Mouse (Mus musculus) kidney, embryonic 14.5 days (tissue): ENCODE measurements at regions not wholly inside any gene's neighbourhood (a gene's known extent, or its start where the extent isn't known, plus 50 kb on each side); places are given as distances from the start of the nearest gene placed in this dataset.

Experiments
- ATAC-seq: fragments of 200-750 bp; cut with Nextera tagmentation; 2 replicates; pipeline ENCODE4 v1.8.0; 2017; ENCODE audit warnings: moderate number of reproducible peaks, mild to moderate bottlenecking, moderate TSS enrichment, moderate library complexity; ENCODE audit not compliant: low FRiP score, low TSS enrichment
- H3K27ac ChIP-seq: fragments of 300-500 bp; sonication (generic); 2 replicates; pipeline ENCODE4 v1.5.1; 2014; ENCODE audit warnings: low read depth, mild to moderate bottlenecking, low read length, moderate library complexity, mixed read lengths
- H3K27me3 ChIP-seq: fragments of 300-500 bp; sonication (generic); 2 replicates; pipeline ENCODE4 v1.6.1; 2014; ENCODE audit warnings: mild to moderate bottlenecking, low read length; ENCODE audit not compliant: control insufficient read depth, insufficient read depth
- H3K36me3 ChIP-seq: fragments of 300-500 bp; sonication (generic); 2 replicates; pipeline ENCODE4 v1.6.1; 2014; ENCODE audit warnings: low read length, mixed read lengths; ENCODE audit not compliant: control insufficient read depth, insufficient read depth
- H3K4me1 ChIP-seq: fragments of 300-500 bp; sonication (generic); 2 replicates; pipeline ENCODE4 v1.6.1; 2014; ENCODE audit warnings: low read length, mixed read lengths; ENCODE audit not compliant: control insufficient read depth, insufficient read depth
- H3K4me2 ChIP-seq: fragments of 300-500 bp; sonication (generic); replicated peaks from 2 replicates; pipeline ENCODE4 v1.6.1; 2014; ENCODE audit warnings: low read depth, mild to moderate bottlenecking, low read length
- H3K4me3 ChIP-seq: fragments of 300-500 bp; sonication (generic); 2 replicates; pipeline ENCODE4 v1.5.1; 2014; ENCODE audit warnings: mild to moderate bottlenecking, low read length
- H3K9ac ChIP-seq: fragments of 300-500 bp; sonication (generic); 2 replicates; pipeline ENCODE4 v1.6.1; 2014; ENCODE audit warnings: low read depth, mild to moderate bottlenecking, low read length, moderate library complexity
- H3K9me3 ChIP-seq: fragments of 300-500 bp; sonication (generic); 2 replicates; pipeline ENCODE4 v1.6.1; 2016; ENCODE audit warnings: low read length; ENCODE audit not compliant: control insufficient read depth
- WGBS: fragments of 180-500 bp; shearing (Covaris S2); extraction: QIAGEN DNeasy Blood & Tissue Kit; methylation state at CpG from one replicate; pipeline ENCODE4 v1.1.7; 2014; 5-methylcytosine and 5-hydroxymethylcytosine counted together

DNA sequence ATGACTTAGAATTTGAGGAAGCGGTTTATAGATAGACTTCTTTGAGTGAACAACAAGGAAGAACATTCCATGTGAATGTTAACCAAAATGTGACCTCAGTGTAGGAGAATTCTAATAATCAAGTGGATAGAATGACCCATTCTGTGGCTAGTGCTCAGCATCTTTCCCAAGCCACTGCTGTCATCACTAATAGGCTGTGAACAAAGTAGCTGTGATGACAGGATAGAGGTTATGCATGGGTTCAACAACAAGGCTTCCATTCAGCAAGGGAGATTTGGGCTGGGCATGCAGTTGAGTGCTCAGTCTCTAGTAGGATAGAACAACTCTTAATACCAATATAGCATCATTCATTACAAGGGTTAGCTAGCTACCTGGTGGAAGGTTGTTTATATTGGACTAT is 483.0 kb upstream of the Pappa start:
- 83% methylated on average over 1 of the region's 1 CpGs for WGBS
- Histone ChIP-seq H3K4me2 (no peak overlapping the region), H3K9ac (no peak overlapping the region), H3K4me3 (no peak overlapping the region), H3K9me3 (no peaks in the 10 kb centered on the region), H3K27me3 (no peaks in the 10 kb centered on the region), H3K36me3 (no peaks in the 10 kb centered on the region), H3K4me1 (no peaks in the 10 kb centered on the region), H3K27ac (no peak overlapping the region)
- ATAC-seq = no peak

- ATAC-seq = no peak
- H3K4me3 ChIP-seq = no peak overlapping the region
- no peak overlapping the region for H3K27ac ChIP-seq
- H3K27me3 ChIP-seq = no peaks in the 10 kb centered on the region
- no peaks in the 10 kb centered on the region for H3K4me1 ChIP-seq
- 80% methylated on average over 2 of the region's 2 CpGs for WGBS
- H3K9ac ChIP-seq = no peak overlapping the region
- no peak overlapping the region for H3K4me2 ChIP-seq
- no peaks in the 10 kb centered on the region for H3K36me3 ChIP-seq
- no peaks in the 10 kb centered on the region for H3K9me3 ChIP-seq
Measured at GRCm38 (mm10) chr4:64645141-64645540, 478.8 kb upstream of the Pappa start.

- no peak for ATAC-seq
- Histone ChIP-seq H3K9me3 (no peaks in the 10 kb centered on the region), H3K4me1 (no peaks in the 10 kb centered on the region), H3K4me3 (no peak overlapping the region), H3K36me3 (no peaks in the 10 kb centered on the region), H3K27ac (no peak overlapping the region), H3K27me3 (no peaks in the 10 kb centered on the region), H3K9ac (no peak overlapping the region), H3K4me2 (no peak overlapping the region)
- WGBS = 85% methylated on average over 3 of the region's 3 CpGs
Measured at GRCm38 (mm10) chr4:64654157-64654556, 469.8 kb upstream of the Pappa start.

- ATAC-seq = no peak
Measured at GRCm38 (mm10) chr4:64655534-64655933, 468.4 kb upstream of the Pappa start.

DNA sequence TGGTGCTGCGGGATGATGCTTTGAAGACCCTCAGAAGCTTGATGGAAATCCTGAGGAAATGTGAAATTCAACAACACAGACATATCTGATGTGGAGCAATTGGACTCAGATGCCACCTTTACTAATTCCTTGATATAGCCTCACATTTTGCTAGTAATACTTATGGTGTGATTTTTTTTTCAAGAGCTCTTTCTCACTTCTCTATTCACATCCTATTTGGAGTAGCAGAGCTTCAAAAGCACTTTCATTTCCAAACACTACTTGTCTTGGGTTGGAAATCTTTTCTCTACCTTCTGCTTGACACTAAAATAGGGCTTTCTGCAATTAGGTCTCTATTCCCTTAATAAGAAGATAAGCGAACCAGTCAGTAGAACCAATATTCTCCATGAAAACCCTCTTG is 460.3 kb upstream of the Pappa start:
- H3K27me3 ChIP-seq = no peaks in the 10 kb centered on the region
- no peaks in the 10 kb centered on the region for H3K4me1 ChIP-seq
- ATAC-seq = no peak
- WGBS = 85% methylated on average over 2 of the region's 2 CpGs
- no peak overlapping the region for H3K27ac ChIP-seq
- H3K9ac ChIP-seq = no peak overlapping the region
- H3K9me3 ChIP-seq = no peaks in the 10 kb centered on the region
- H3K4me3 ChIP-seq = no peak overlapping the region
- no peak overlapping the region for H3K4me2 ChIP-seq
- H3K36me3 ChIP-seq = no peaks in the 10 kb centered on the region

More at GRCm38 (mm10) chr4:64655534-64655933, 468.4 kb upstream of the Pappa start:
- Histone ChIP-seq H3K27ac (no peak overlapping the region), H3K9ac (no peak overlapping the region), H3K4me1 (no peaks in the 10 kb centered on the region), H3K4me3 (no peak overlapping the region), H3K27me3 (no peaks in the 10 kb centered on the region), H3K9me3 (no peaks in the 10 kb centered on the region), H3K36me3 (no peaks in the 10 kb centered on the region), H3K4me2 (no peak overlapping the region)

DNA sequence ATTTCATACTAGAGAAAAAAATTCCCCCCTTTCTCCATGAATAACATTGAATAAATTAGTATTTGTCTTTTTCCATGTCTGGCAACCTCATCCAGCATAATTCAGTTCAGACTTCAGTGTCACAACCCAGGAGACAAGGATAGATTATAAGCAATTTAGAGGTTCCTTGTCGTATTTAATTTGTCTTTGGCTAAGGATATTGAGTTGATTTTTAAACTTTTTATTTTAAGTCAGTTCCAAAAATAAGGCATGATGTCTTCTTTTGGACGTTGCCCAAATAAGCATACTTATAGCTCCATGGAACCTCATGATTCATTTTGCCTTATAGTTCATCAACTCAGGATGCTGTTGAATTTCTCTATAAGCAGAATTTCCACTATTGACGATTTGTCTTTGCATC is 456.0 kb upstream of the Pappa start:
- H3K9ac ChIP-seq = no peak overlapping the region
- H3K36me3 ChIP-seq = no peaks in the 10 kb centered on the region
- H3K4me2 ChIP-seq = no peak overlapping the region
- H3K9me3 ChIP-seq = no peaks in the 10 kb centered on the region
- H3K4me3 ChIP-seq = no peak overlapping the region
- H3K4me1 ChIP-seq = no peaks in the 10 kb centered on the region
- WGBS = 80% methylated on average over 3 of the region's 3 CpGs
- no peak overlapping the region for H3K27ac ChIP-seq
- no peak for ATAC-seq
- H3K27me3 ChIP-seq = no peaks in the 10 kb centered on the region

DNA sequence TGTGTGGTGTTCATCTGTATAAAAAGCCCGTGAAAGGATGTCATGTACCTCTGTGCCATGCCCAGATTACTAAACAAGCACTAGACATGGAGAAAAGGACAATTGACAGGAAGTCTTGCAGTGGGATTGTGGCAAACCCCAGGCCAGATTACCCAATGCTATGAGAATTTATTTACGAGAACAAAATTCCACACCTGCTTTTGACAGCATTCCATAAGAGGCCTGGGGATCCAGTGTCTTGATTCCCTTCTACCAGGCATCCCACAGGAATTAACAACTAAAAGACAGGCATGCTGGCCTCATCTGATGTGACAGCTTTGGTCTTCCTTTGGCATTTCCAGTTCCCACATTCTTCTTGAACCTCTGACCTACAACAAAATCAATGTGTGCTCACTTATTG is 454.3 kb upstream of the Pappa start:
- ATAC-seq = no peak
- Histone ChIP-seq H3K4me1 (no peaks in the 10 kb centered on the region), H3K9ac (no peak overlapping the region), H3K27ac (no peak overlapping the region), H3K4me3 (no peak overlapping the region), H3K4me2 (no peak overlapping the region), H3K36me3 (no peaks in the 10 kb centered on the region), H3K9me3 (no peaks in the 10 kb centered on the region), H3K27me3 (no peaks in the 10 kb centered on the region)
- 77% methylated on average over 2 of the region's 2 CpGs for WGBS

GRCm38 (mm10) chr4:64676438-64676837 is 447.5 kb upstream of the Pappa start:
- Histone ChIP-seq H3K4me2 (no peak overlapping the region), H3K27me3 (no peaks in the 10 kb centered on the region), H3K9me3 (no peaks in the 10 kb centered on the region), H3K4me3 (no peak overlapping the region), H3K4me1 (no peaks in the 10 kb centered on the region), H3K36me3 (no peaks in the 10 kb centered on the region), H3K9ac (no peak overlapping the region), H3K27ac (no peak overlapping the region; the same call in 1 of the 2 replicates)
- 19% methylated on average over 6 of the region's 6 CpGs for WGBS
- no peak for ATAC-seq

DNA sequence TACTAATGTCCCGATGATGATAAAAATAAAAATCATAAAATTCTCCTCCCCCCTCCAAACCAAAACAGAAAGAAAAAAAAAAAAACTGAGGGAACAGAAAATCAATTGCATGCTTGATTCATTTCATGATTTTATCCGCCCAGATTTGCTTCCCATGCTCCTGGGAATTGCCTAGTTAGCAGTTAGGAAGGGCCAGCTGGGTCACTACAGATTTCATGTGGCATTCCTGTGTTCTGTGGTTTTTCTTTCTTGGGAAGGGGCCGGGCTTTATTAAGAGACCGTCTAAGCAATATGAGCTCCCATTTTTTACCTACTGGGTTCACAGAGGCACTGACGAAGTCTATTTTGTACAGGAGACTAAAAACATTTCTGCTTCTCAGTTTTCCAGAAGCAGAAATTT is 447.1 kb upstream of the Pappa start:
- Histone ChIP-seq H3K27me3 (no peaks in the 10 kb centered on the region), H3K4me3 (no peak overlapping the region), H3K36me3 (no peaks in the 10 kb centered on the region), H3K9me3 (no peaks in the 10 kb centered on the region), H3K4me2 (no peak overlapping the region), H3K9ac (no peak overlapping the region), H3K4me1 (no peaks in the 10 kb centered on the region), H3K27ac (no peak overlapping the region; the same call in 1 of the 2 replicates)
- ATAC-seq = no peak
- WGBS = 36% methylated on average over 5 of the region's 5 CpGs

DNA sequence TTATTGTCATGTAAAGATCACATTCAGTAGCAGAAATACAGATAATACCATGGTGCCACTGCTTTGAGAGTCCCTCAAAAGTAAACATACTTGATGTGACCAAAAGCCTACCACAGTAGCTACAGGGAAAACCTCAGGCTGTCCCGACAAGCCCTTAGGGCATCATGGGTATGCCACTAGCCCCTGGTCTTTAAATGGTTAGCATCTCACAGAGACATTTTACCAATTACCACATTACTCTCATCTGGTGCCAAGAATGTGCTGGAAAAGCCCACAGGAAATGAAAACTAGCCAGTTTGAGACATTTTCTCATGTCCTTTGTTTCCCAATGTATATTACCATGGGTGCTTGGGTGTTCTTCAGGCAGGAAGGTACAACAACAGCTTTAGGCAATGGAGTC is 439.3 kb upstream of the Pappa start:
- no peak overlapping the region for H3K9ac ChIP-seq
- H3K36me3 ChIP-seq = no peaks in the 10 kb centered on the region
- no peaks in the 10 kb centered on the region for H3K27me3 ChIP-seq
- no peak overlapping the region for H3K4me2 ChIP-seq
- no peak overlapping the region for H3K27ac ChIP-seq
- 91% methylated on average over 1 of the region's 1 CpGs for WGBS
- H3K4me3 ChIP-seq = no peak overlapping the region
- ATAC-seq = no peak
- no peaks in the 10 kb centered on the region for H3K9me3 ChIP-seq
- no peaks in the 10 kb centered on the region for H3K4me1 ChIP-seq
